In genomic region chr1:143803537-143803936, GRCm38 (mm10) we compare ENCODE assay signal across 9 mouse cellular contexts. TPM values are rescaled to one million over a fixed set of nuclear protein-coding genes. Genes with fewer than 3 reads are reported as not detected.
DNase-seq lines count a peak whose midpoint lies in the region; ATAC-seq lines count a peak whose summit lies in the region.
"Had no signal": no experiment of that assay in that cellular context is flagged by ENCODE, and none has a peak within 500 bp of the region (broad histone marks: within the 10 kb centered on the region; RNA-seq: fewer than 3 reads in every experiment).

No protein-coding gene starts in this region.

- H3K9ac ChIP-seq in hindbrain, embryonic 11.5 days (ENCODE audit: low read depth, low read length), result no peak overlapping the region
- no peak overlapping the region for H3K9ac ChIP-seq in liver, embryonic 16.5 days (ENCODE audit: low read depth, low read length)
- H3K9ac ChIP-seq: embryonic facial prominence, embryonic 13.5 days had no signal

- H3K36me3 ChIP-seq in hindbrain, embryonic 11.5 days (ENCODE audit: control insufficient read depth, insufficient read depth, low read length), result no peaks in the 10 kb centered on the region
- peaks cover 22% of the 10 kb centered on the region for H3K36me3 ChIP-seq in hindbrain, embryonic 10.5 days
- peaks cover 13% of the 10 kb centered on the region for H3K36me3 ChIP-seq in liver, embryonic 16.5 days (ENCODE audit: control insufficient read depth, insufficient read depth)

- peak; percentile 87 for ATAC-seq in hindbrain, embryonic 11.5 days (ENCODE audit: low FRiP score)
- peak; percentile 99 for ATAC-seq in granulocyte monocyte progenitor cell, adult 5-6 weeks (replicated peaks; ENCODE audit: poor library complexity, severe bottlenecking)
- ATAC-seq in liver, embryonic 16.5 days (ENCODE audit: low read depth), result 0 out of 2 replicates have a peak, but pooled peaks have one; percentile 45

- 47% methylated on average over 4 of the region's 4 CpGs for WGBS in hindbrain, embryonic 11.5 days
- 59% methylated on average over 4 of the region's 4 CpGs for WGBS in hindbrain, embryonic 10.5 days
- 37% methylated on average over 4 of the region's 4 CpGs for WGBS in liver, embryonic 16.5 days (ENCODE audit: insufficient replicate concordance)

- no peaks in the 10 kb centered on the region for H3K27me3 ChIP-seq in hindbrain, embryonic 11.5 days (ENCODE audit: control insufficient read depth, insufficient read depth, low read length)
- no peaks in the 10 kb centered on the region for H3K27me3 ChIP-seq in hindbrain, embryonic 10.5 days (ENCODE audit: insufficient read depth, poor library complexity, severe bottlenecking)
- H3K27me3 ChIP-seq in liver, embryonic 16.5 days (ENCODE audit: control insufficient read depth, insufficient read depth, low read depth, low read length), result no peaks in the 10 kb centered on the region
- H3K27me3 ChIP-seq: embryonic facial prominence, embryonic 13.5 days had no signal

- H3K4me3 ChIP-seq in hindbrain, embryonic 11.5 days (ENCODE audit: low read depth, low read length), result no peak overlapping the region
- H3K4me3 ChIP-seq in hindbrain, embryonic 10.5 days, result no peak overlapping the region
- no peak overlapping the region for H3K4me3 ChIP-seq in liver, embryonic 16.5 days (ENCODE audit: low read depth, low read length)
- H3K4me3 ChIP-seq: embryonic facial prominence, embryonic 13.5 days had no signal

- H3K4me2 ChIP-seq in hindbrain, embryonic 11.5 days (replicated peaks; ENCODE audit: low read depth, low read length), result no peak overlapping the region
- H3K4me2 ChIP-seq in liver, embryonic 16.5 days (ENCODE audit: low read depth, low read length), result no peak overlapping the region
- H3K4me2 ChIP-seq: embryonic facial prominence, embryonic 13.5 days had no signal

- H3K9me3 ChIP-seq in hindbrain, embryonic 11.5 days (ENCODE audit: control insufficient read depth, low read length), result no peaks in the 10 kb centered on the region
- no peaks in the 10 kb centered on the region for H3K9me3 ChIP-seq in hindbrain, embryonic 10.5 days
- H3K9me3 ChIP-seq in liver, embryonic 16.5 days (replicated peaks; ENCODE audit: control insufficient read depth, low read length), result no peaks in the 10 kb centered on the region
- H3K9me3 ChIP-seq: embryonic facial prominence, embryonic 13.5 days had no signal

- peak; percentile 84 for DNase-seq in hindbrain, embryonic 11.5 days (ENCODE audit: low spot score)
- DNase-seq in hindbrain, embryonic 10.5 days (ENCODE audit: low spot score), result no peak
- peak; percentile 84 for DNase-seq in CD4-positive, CD25-positive, alpha-beta regulatory T cell, adult 2 months (ENCODE audit: low read depth, low spot score)
- peak; percentile 38 for DNase-seq in WW6 (ENCODE audit: low read depth, low spot score)
- DNase-seq in retina, postnatal 7 days (ENCODE audit: low read depth, low spot score), result peak; percentile 65
- DNase-seq in gastrocnemius, postnatal 14 days, result no peak

- no peaks in the 10 kb centered on the region for H3K4me1 ChIP-seq in hindbrain, embryonic 11.5 days (replicated peaks; ENCODE audit: control insufficient read depth, insufficient read depth, low read length)
- H3K4me1 ChIP-seq in hindbrain, embryonic 10.5 days (replicated peaks), result no peaks in the 10 kb centered on the region
- no peaks in the 10 kb centered on the region for H3K4me1 ChIP-seq in liver, embryonic 16.5 days (ENCODE audit: control insufficient read depth, low read depth, low read length)
- H3K4me1 ChIP-seq: embryonic facial prominence, embryonic 13.5 days had no signal

- no peak overlapping the region for H3K27ac ChIP-seq in hindbrain, embryonic 11.5 days (ENCODE audit: low read depth, low read length)
- H3K27ac ChIP-seq in hindbrain, embryonic 10.5 days, result no peak overlapping the region
- H3K27ac ChIP-seq in liver, embryonic 16.5 days (ENCODE audit: low read length), result no peak overlapping the region
- H3K27ac ChIP-seq: embryonic facial prominence, embryonic 13.5 days had no signal

- intact Hi-C loops in gastrocnemius, postnatal 14 days (cut with DNase I; ENCODE audit: low total_unique reads), result no loop called here

RNA-seq across cellular contexts. Expression of gene Uchl5, which starts 26.5 kb away (rescaled TPM):
- polyA plus RNA-seq in hindbrain, embryonic 11.5 days (2014; fragmentation: Nextera tagmentation; extraction: Ambion mirVana), result 74.6 and 74.9 TPM in 2 replicates
- polyA plus RNA-seq in hindbrain, embryonic 10.5 days (2016; fragmentation: Nextera tagmentation; extraction: Ambion mirVana), result 78.4 and 106 TPM in 2 replicates
- 137 and 152 TPM in 2 replicates for total RNA-seq in granulocyte monocyte progenitor cell, adult 5-6 weeks (2014; fragmentation: Nextera tagmentation)
- total RNA-seq in granulocyte monocyte progenitor cell, adult 5-6 weeks (2017), result 200 and 210 TPM in 2 replicates
- 60.0 and 67.5 TPM in 2 replicates for polyA plus RNA-seq in liver, embryonic 16.5 days (2015; fragmentation: Nextera tagmentation; extraction: Ambion mirVana)
- total RNA-seq in gastrocnemius, postnatal 14 days (2021), result 10 to 100 TPM; 21.3 to 25.9 TPM

RNA-seq across cellular contexts. Expression of gene Trove2, which starts 26.7 kb away (rescaled TPM):
- 37.5 and 41.0 TPM in 2 replicates for polyA plus RNA-seq in hindbrain, embryonic 11.5 days (2014; fragmentation: Nextera tagmentation; extraction: Ambion mirVana)
- 26.5 and 33.5 TPM in 2 replicates for polyA plus RNA-seq in hindbrain, embryonic 10.5 days (2016; fragmentation: Nextera tagmentation; extraction: Ambion mirVana)
- total RNA-seq in granulocyte monocyte progenitor cell, adult 5-6 weeks (2014; fragmentation: Nextera tagmentation), result 1.3 and 1.5 TPM in 2 replicates
- total RNA-seq in granulocyte monocyte progenitor cell, adult 5-6 weeks (2017), result 1.3 and 2.1 TPM in 2 replicates
- 1.4 and 1.7 TPM in 2 replicates for polyA plus RNA-seq in liver, embryonic 16.5 days (2015; fragmentation: Nextera tagmentation; extraction: Ambion mirVana)
- 1 to 10 TPM; 3.7 to 3.8 TPM for total RNA-seq in gastrocnemius, postnatal 14 days (2021)

Comparison
In these comparisons a context has a peak if more than half of its experiments do, and no peak if none do; other contexts are left out.
1. DNase-seq: peak in hindbrain, embryonic 11.5 days (single experiment), CD4-positive, CD25-positive, alpha-beta regulatory T cell, adult 2 months (single experiment), WW6 (single experiment) and retina, postnatal 7 days (single experiment); none in hindbrain, embryonic 10.5 days (single experiment) and gastrocnemius, postnatal 14 days (single experiment).
2. ATAC-seq: peak in every context shown above with its lines; median percentile 99 in granulocyte monocyte progenitor cell, adult 5-6 weeks; 87 in hindbrain, embryonic 11.5 days; 45 in liver, embryonic 16.5 days.
3. RNA of gene Trove2, which starts 26.7 kb away (polyA plus RNA-seq): 37.5 to 41.0 TPM in hindbrain, embryonic 11.5 days and 26.5 to 33.5 TPM in hindbrain, embryonic 10.5 days; 1.4 to 1.7 TPM in liver, embryonic 16.5 days; every median in the first group is over 10 times any median in the second.